Mouse (Mus musculus) adipocyte (in vitro differentiated cells): ENCODE measurements at regions not wholly inside any gene's neighbourhood (a gene's known extent, or its start where the extent isn't known, plus 50 kb on each side); places are given as distances from the start of the nearest gene placed in this dataset.

Experiments
- DNase-seq: peaks from one replicate; pipeline ENCODE4 v3.0.0-alpha.2; 2016; ENCODE audit warnings: low spot score

DNA sequence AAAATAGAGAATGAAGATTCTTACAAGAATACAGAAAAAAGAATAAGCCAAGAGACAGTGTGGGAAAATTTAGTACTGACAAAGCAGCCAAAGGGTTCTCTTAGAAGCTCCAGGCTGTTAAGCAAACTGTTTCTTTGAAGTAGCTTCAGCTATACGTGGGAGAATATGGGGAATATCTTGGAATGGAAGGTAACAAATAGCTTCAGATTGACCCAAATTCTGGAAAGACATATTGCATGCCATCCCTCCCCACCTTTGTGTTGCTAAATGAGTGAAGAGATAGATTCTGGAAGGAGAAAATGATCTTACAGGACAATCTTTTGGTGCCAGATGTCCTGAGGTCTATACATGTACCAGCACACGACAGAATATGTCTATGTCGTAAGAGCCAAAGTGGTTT, 591.9 kb upstream of the Cdh6 start:
- no peak for DNase-seq

- no peak for DNase-seq
Measured at GRCm38 (mm10) chr15:13764587-13764986, 591.1 kb upstream of the Cdh6 start.

- no peak for DNase-seq
Measured at GRCm38 (mm10) chr15:13746559-13746958, 573.1 kb upstream of the Cdh6 start.

- DNase-seq: no peak
Measured at GRCm38 (mm10) chr15:13706276-13706675, 532.8 kb upstream of the Cdh6 start.

DNA sequence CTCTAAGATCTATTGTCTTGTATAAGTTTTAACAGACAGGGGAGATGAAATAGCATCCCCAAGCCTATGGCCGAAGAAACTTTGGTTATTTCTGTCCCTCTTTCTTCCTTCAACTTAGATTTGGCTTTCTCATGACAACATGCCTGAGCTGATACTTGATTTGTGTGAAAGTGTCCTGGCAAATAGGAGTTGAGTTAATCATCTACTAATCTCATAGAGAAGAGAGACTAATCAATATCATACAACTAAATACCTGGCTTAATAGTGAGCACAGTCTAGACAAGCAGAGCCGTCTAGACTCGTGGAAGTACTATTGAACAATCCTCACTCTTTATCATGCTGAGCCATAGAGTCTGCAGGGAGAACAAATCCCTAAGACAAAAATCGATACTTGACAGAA, 531.7 kb upstream of the Cdh6 start:
- no peak for DNase-seq

GRCm38 (mm10) chr15:13668193-13668592, 494.7 kb upstream of the Cdh6 start:
- no peak for DNase-seq

DNA sequence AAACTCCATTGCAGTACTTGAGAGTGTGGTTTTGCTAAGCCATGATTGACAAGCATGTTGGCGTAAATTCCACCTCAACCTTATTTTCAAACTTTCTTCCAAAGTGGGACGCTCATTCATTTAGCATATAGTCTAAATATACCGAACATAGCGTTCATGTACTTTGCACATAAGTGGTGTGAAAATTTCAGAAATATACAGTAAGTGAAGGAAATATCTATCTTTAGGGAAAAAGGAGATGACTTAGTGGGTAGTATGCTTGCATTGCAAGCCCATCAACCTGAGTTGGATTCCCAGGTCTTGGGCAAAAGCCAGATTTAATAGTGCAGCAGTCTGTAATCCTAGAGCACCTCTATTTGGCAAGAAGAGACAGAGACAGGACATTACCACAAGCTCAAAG, 493.8 kb upstream of the Cdh6 start:
- DNase-seq: no peak

DNA sequence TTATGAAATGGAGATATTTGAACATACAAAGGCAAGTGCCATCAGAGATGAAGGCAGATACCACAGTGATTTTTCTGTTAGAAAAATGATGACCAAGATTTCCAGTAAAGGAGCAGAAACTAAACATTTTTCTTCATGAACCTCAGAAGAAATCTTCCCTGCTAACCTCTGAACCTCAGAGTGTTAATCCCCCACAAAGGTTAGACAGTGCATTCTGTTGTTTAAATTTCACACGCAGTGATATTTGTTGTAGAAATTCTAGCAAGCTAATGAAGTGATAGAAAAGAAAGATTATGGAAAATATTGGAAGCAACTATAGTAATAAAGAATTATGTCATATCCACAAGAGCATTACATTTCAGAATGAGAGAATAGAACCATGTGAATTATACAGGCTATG, 488.8 kb upstream of the Cdh6 start:
- DNase-seq: no peak

DNA sequence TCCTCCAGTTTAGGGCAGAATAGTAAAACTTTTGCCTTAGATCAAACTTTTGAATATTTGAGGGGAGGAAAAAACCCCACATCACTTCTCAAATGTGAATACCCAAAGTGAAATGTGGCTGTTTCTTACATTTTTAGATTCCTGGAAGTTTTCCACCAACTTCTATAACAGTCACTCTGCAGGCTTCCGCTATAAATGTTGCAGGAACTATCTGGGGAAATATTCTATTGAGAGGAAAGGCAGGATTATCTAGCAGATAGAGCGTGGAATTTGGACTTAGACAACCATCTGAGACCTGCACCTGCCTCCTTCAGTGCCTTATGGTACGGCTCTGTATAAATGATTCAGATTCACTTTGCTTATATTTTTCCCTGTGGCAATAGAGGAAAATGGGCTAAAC, 481.6 kb upstream of the Cdh6 start:
- DNase-seq: no peak

- DNase-seq: no peak
Measured at GRCm38 (mm10) chr15:13635346-13635940, 462.0 kb upstream of the Cdh6 start.

DNA sequence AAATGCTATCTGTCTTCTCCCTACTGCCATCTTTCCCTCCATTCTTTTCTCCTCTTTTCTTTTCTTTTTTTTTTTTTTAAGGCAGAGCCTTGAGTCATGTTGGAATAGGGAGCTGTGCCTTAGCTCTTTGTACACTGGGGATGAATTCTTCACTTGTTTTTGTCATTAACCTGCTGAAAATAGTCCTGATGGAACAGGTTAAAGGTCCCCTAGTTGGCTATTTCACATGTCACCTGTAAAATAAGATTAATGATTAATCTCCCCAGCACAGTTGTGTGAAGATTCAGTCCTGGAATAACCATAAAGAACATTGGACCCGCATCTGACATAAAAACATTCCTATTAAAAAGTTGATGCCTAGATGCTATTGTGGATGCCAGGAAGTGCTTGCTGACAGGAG, 428.7 kb upstream of the Cdh6 start:
- no peak for DNase-seq

DNA sequence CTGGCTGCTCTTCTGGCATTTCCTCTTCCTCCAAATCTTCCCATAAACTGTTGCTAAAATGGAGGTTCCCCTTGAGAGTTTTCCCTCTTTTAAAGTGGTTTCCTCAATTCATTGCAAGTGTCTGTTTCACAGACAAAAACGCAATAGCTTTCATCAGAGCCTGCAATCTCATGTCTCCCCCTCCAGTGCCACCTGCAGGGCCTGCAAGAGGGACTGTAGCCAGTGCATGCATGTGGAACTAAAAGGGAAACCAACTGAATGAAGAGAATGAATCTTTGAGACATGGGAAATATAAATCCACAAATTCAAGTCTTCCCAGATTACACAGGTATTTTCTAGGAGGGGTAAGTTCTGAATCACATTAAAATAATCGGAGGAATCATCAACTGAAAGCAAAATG, 424.4 kb upstream of the Cdh6 start:
- no peak for DNase-seq

DNA sequence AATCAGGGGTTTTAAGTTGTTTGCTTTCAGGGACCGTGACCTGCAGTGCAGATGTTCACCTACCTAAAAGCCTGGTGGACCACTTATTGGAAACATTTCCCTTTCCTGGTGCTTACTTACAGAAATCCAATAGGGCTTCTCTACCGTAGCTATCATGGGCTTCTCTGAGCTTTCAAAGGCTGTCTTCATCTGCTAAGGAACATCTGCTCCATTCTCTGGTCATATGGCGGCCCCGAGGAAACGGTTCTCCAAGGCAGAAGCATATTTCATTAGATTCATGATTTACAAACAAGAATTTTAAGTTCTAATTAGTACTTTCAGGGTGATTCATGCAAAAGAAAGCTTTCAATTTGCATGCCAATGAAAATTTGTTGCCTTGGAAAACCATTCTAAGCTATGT, 420.3 kb upstream of the Cdh6 start:
- no peak for DNase-seq

- no peak for DNase-seq
Measured at GRCm38 (mm10) chr15:13590864-13591263, 417.4 kb upstream of the Cdh6 start.

GRCm38 (mm10) chr15:13583300-13583699, 409.8 kb upstream of the Cdh6 start:
- no peak for DNase-seq

GRCm38 (mm10) chr15:13582134-13582533, 408.7 kb upstream of the Cdh6 start:
- DNase-seq: no peak

DNA sequence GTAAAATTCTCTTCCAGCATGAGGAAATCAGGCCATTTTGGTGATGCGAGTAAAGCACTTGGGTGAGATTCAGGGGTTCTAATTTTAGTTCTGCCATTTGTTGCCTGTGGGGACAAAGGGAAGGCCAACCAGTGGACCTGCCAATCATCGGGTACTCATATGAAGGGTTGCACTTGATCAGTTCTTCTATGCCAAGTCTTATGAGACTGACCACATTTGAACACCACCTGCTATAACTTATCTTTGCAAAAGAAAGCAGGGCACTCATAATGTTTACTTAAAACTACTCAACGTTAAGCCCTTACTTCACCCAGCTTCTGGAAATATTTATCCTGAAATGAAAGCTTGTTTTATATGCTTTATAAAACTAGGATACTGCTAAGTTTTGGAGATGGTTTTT, 400.1 kb upstream of the Cdh6 start:
- DNase-seq: no peak

GRCm38 (mm10) chr15:13560920-13561319, 387.4 kb upstream of the Cdh6 start:
- DNase-seq: no peak

DNA sequence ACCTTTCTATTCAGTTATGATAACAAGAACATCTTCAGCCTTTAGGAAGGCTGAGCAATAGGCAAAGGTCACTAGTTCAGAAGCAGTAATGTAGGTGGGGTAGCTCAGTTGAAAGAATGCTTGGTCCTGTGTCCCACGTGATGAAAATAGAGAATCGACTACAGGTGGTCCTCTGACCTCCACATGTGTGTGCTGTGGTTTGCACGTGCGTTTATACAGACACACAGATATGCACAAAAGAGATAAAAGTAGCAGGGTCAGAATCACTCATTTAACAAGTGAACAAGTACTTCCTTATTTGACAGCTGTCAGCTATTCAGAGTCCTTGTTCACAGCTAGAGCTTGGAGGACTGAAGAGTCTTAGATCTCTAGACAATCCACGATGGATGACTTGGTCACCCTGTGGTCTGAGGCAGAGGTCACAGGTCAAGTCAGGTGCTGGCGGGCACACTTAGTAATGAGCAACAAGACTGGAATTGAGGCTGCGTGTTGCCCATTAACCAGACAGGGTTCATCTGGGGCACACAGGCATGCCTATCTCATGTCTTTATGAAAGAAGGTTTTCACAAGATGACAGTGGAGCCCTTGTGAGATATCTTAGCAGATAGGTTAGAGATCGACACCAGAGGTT, 375.8 kb upstream of the Cdh6 start:
- no peak for DNase-seq

GRCm38 (mm10) chr15:13540026-13540425, 366.6 kb upstream of the Cdh6 start:
- peak; percentile 54 for DNase-seq

- DNase-seq: no peak
Measured at GRCm38 (mm10) chr15:13534017-13534416, 360.5 kb upstream of the Cdh6 start.

- DNase-seq: no peak
Measured at GRCm38 (mm10) chr15:13529960-13530359, 356.5 kb upstream of the Cdh6 start.

- DNase-seq: no peak
Measured at GRCm38 (mm10) chr15:13529050-13529449, 355.6 kb upstream of the Cdh6 start.
